ENCODE assay signal across 28 mouse cellular contexts in genomic region chr15:43373072-43373471, GRCm38 (mm10).
"Had no signal": no experiment of that assay in that cellular context is flagged by ENCODE, and none has a peak within 500 bp of the region (broad histone marks: within the 10 kb centered on the region; RNA-seq: fewer than 3 reads in every experiment).

No protein-coding gene starts in this region.

- H3K27ac ChIP-seq: embryonic facial prominence, embryonic 10.5 days; embryonic facial prominence, embryonic 12.5 days; embryonic facial prominence, embryonic 13.5 days; embryonic facial prominence, embryonic 15.5 days; forebrain, embryonic 10.5 days; forebrain, embryonic 12.5 days; forebrain, embryonic 13.5 days; forebrain, embryonic 15.5 days; gastrocnemius, adult 2 months had no signal

- H3K4me3 ChIP-seq: embryonic facial prominence, embryonic 10.5 days; embryonic facial prominence, embryonic 12.5 days; embryonic facial prominence, embryonic 13.5 days; embryonic facial prominence, embryonic 15.5 days; erythroblast, embryonic 14.5 days; forebrain, embryonic 10.5 days; forebrain, embryonic 12.5 days; forebrain, embryonic 13.5 days; forebrain, embryonic 15.5 days; gastrocnemius, adult 2 months had no signal

- H3K4me1 ChIP-seq: embryonic facial prominence, embryonic 10.5 days; embryonic facial prominence, embryonic 12.5 days; embryonic facial prominence, embryonic 13.5 days; embryonic facial prominence, embryonic 15.5 days; forebrain, embryonic 10.5 days; forebrain, embryonic 12.5 days; forebrain, embryonic 13.5 days; forebrain, embryonic 15.5 days had no signal

- H3K36me3 ChIP-seq: embryonic facial prominence, embryonic 10.5 days; embryonic facial prominence, embryonic 12.5 days; embryonic facial prominence, embryonic 13.5 days; embryonic facial prominence, embryonic 15.5 days; forebrain, embryonic 10.5 days; forebrain, embryonic 12.5 days; forebrain, embryonic 15.5 days had no signal

- H3K27me3 ChIP-seq: embryonic facial prominence, embryonic 12.5 days; embryonic facial prominence, embryonic 13.5 days; embryonic facial prominence, embryonic 15.5 days; forebrain, embryonic 12.5 days; forebrain, embryonic 13.5 days; forebrain, embryonic 15.5 days had no signal

- DNase-seq: cerebellum, adult 18-20 months; cerebellum, adult 2 months; cerebellum, adult 8-10 months; cerebellum, adult 9-10 months; cerebellum, adult 9-11 months; cerebellum, postnatal 10 days; cerebellum, postnatal 14 days; cerebellum, postnatal 25 days; cerebellum, postnatal 36 days; embryo, embryonic 11 days; forebrain, postnatal 0 days; gastrocnemius, adult 2 months; gastrocnemius, postnatal 10 days; gastrocnemius, postnatal 14 days; gastrocnemius, postnatal 25 days; gastrocnemius, postnatal 36 days; heart, adult 11 months had no signal

- H3K4me2 ChIP-seq: embryonic facial prominence, embryonic 12.5 days; embryonic facial prominence, embryonic 13.5 days; embryonic facial prominence, embryonic 15.5 days; forebrain, embryonic 12.5 days; forebrain, embryonic 13.5 days; forebrain, embryonic 15.5 days had no signal

- H3K9ac ChIP-seq: embryonic facial prominence, embryonic 12.5 days; embryonic facial prominence, embryonic 13.5 days; embryonic facial prominence, embryonic 15.5 days; forebrain, embryonic 12.5 days; forebrain, embryonic 13.5 days; forebrain, embryonic 15.5 days; forebrain, postnatal 0 days had no signal

- H3K9me3 ChIP-seq: embryonic facial prominence, embryonic 10.5 days; embryonic facial prominence, embryonic 12.5 days; embryonic facial prominence, embryonic 13.5 days; embryonic facial prominence, embryonic 15.5 days; forebrain, embryonic 10.5 days; forebrain, embryonic 12.5 days; forebrain, embryonic 13.5 days; forebrain, embryonic 15.5 days had no signal

- ATAC-seq: forebrain, embryonic 13.5 days; forebrain, embryonic 14.5 days; forebrain, embryonic 15.5 days; forebrain, embryonic 16.5 days; forebrain, postnatal 0 days had no signal
